Comparison of ENCODE assay signal across 15 mouse cellular contexts in genomic region chr3:79956792-79957191, GRCm38 (mm10).
"Had no signal": no experiment of that assay in that cellular context is flagged by ENCODE, and none has a peak within 500 bp of the region (broad histone marks: within the 10 kb centered on the region; RNA-seq: fewer than 3 reads in every experiment).

No protein-coding gene starts in this region.

- DNase-seq: kidney, postnatal 14 days; lung, adult 2 months; lung, postnatal 10 days; retina, postnatal 1 day; right cerebral cortex, postnatal 4 days; spleen, adult 18-20 months; thymus, adult 2 months; thymus, postnatal 25 days had no signal

- H3K4me3 ChIP-seq: kidney, embryonic 15.5 days; limb, embryonic 13.5 days; liver, embryonic 15.5 days; megakaryocyte, embryonic 14.5 days; midbrain, embryonic 15.5 days; neural tube, embryonic 12.5 days had no signal

- H3K27ac ChIP-seq: kidney, embryonic 15.5 days; limb, embryonic 13.5 days; liver, embryonic 15.5 days; macrophage; midbrain, embryonic 15.5 days; neural tube, embryonic 12.5 days had no signal
